Mouse (Mus musculus): ENCODE data around the gene Calm5.

DNA sequence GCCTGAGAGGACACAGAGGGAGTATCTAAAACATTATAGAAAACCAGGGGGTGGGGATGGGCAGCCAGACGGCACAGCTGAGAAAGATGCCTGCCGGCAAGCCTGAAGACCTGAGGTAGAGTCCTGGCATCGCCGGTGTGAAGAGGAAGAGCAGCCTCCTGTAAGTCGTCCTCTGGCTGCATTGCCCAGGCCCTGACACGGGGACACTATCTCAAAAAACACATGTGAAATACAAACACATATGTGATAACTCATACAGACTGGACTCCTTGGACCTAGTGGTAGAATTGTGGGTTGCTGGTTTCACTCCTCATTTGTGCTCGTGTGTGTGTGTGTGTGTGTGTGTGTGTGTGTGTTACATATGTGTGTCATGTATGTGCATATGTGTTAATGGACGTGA lies 7.3 kb downstream of the Calm5 start:
- TF ChIP-seq CTCF (IDR thresholded peaks at IDR 0.05; ENCODE audit: control insufficient read depth, insufficient read depth, low read length) = no peak
- no peak for TF ChIP-seq POLR2A (IDR thresholded peaks at IDR 0.05; ENCODE audit: borderline replicate concordance, control insufficient read depth, low read depth, low read length)

Data from bone marrow, adult 2 months (tissue).